In genomic region chr17:87050469-87051175, GRCm38 (mm10) we compare ENCODE assay signal across 8 mouse cellular contexts. TPM values are rescaled to one million over a fixed set of nuclear protein-coding genes. Genes with fewer than 3 reads are reported as not detected.
DNase-seq lines count a peak whose midpoint lies in the region; ATAC-seq and TF ChIP-seq lines count a peak whose summit lies in the region.

No protein-coding gene starts in this region.

- H3K36me3 ChIP-seq in hindbrain, embryonic 16.5 days (ENCODE audit: control insufficient read depth, insufficient read depth, low read length), result no peaks in the 10 kb centered on the region
- no peaks in the 10 kb centered on the region for H3K36me3 ChIP-seq in hindbrain, embryonic 11.5 days (ENCODE audit: control insufficient read depth, insufficient read depth, low read length)

- H3K27ac ChIP-seq in hindbrain, embryonic 16.5 days (ENCODE audit: low read depth, low read length), result no peak overlapping the region
- H3K27ac ChIP-seq in hindbrain, embryonic 11.5 days (ENCODE audit: low read depth, low read length), result no peak overlapping the region
- H3K27ac ChIP-seq in left cerebral cortex, adult 2 months, result peak overlapping the region; percentile 32; the same call in 1 of the 2 replicates

- no peaks in the 10 kb centered on the region for H3K9me3 ChIP-seq in hindbrain, embryonic 16.5 days (ENCODE audit: control insufficient read depth, low read length)
- H3K9me3 ChIP-seq in hindbrain, embryonic 11.5 days (ENCODE audit: control insufficient read depth, low read length), result no peaks in the 10 kb centered on the region

- H3K27me3 ChIP-seq in hindbrain, embryonic 16.5 days (replicated peaks; ENCODE audit: control insufficient read depth, insufficient read depth, low read length), result no peaks in the 10 kb centered on the region
- H3K27me3 ChIP-seq in hindbrain, embryonic 11.5 days (ENCODE audit: control insufficient read depth, insufficient read depth, low read length), result no peaks in the 10 kb centered on the region

- H3K9ac ChIP-seq in hindbrain, embryonic 16.5 days (ENCODE audit: low read depth, low read length), result no peak overlapping the region
- H3K9ac ChIP-seq in hindbrain, embryonic 11.5 days (ENCODE audit: low read depth, low read length), result no peak overlapping the region

- H3K4me2 ChIP-seq in hindbrain, embryonic 16.5 days (ENCODE audit: low read length), result no peak overlapping the region
- no peak overlapping the region for H3K4me2 ChIP-seq in hindbrain, embryonic 11.5 days (replicated peaks; ENCODE audit: low read depth, low read length)

- intact Hi-C loops in left cerebral cortex, adult 2 months (cut with DNase I), result no loop called here

- ATAC-seq in hindbrain, embryonic 16.5 days, result peak; percentile 85
- no peak for ATAC-seq in hindbrain, embryonic 11.5 days (ENCODE audit: low FRiP score)

- no peak for DNase-seq in hindbrain, embryonic 11.5 days (ENCODE audit: low spot score)
- DNase-seq in adrenal gland, adult 2 months, result peak; percentile 91
- peak; percentile 24 for DNase-seq in heart, adult 8-10 months (ENCODE audit: low spot score)
- peak in 1 of 2 experiments; percentile 38 for DNase-seq in left cerebral cortex, adult 2 months (ENCODE audit: extremely low spot score in 1 of 2, low spot score in 2 of 2)
- DNase-seq in right cerebral cortex, postnatal 10 days (ENCODE audit: low spot score in 2 of 2), result peak; percentile 77 to 81
- no peak for DNase-seq in spleen, postnatal 36 days (ENCODE audit: low spot score in 2 of 2)
- no peak for DNase-seq in urinary bladder, postnatal 25 days (ENCODE audit: low spot score)

- H3K4me3 ChIP-seq in hindbrain, embryonic 16.5 days (ENCODE audit: low read length), result no peak overlapping the region
- no peak overlapping the region for H3K4me3 ChIP-seq in hindbrain, embryonic 11.5 days (ENCODE audit: low read depth, low read length)
- no peak overlapping the region for H3K4me3 ChIP-seq in left cerebral cortex, adult 2 months

- 43% methylated on average over 9 of the region's 9 CpGs for WGBS in hindbrain, embryonic 16.5 days
- 62% methylated on average over 9 of the region's 9 CpGs for WGBS in hindbrain, embryonic 11.5 days

- no peaks in the 10 kb centered on the region; the same call in 1 of the 2 replicates for H3K4me1 ChIP-seq in hindbrain, embryonic 16.5 days (ENCODE audit: control insufficient read depth, insufficient read depth, low read depth, low read length)
- no peaks in the 10 kb centered on the region for H3K4me1 ChIP-seq in hindbrain, embryonic 11.5 days (replicated peaks; ENCODE audit: control insufficient read depth, insufficient read depth, low read length)

- TF ChIP-seq CTCF in left cerebral cortex, adult 2 months (IDR thresholded peaks at IDR 0.05), result no peak

RNA-seq across cellular contexts. Expression of gene Cript, which starts 25.3 kb away (rescaled TPM):
- polyA plus RNA-seq in hindbrain, embryonic 16.5 days (2015; fragmentation: Nextera tagmentation; extraction: Ambion mirVana), result 182 and 203 TPM in 2 replicates
- polyA plus RNA-seq in hindbrain, embryonic 11.5 days (2014; fragmentation: Nextera tagmentation; extraction: Ambion mirVana), result 212 and 226 TPM in 2 replicates
- total RNA-seq in adrenal gland, adult 2 months (2021), result 10 to 100 TPM; 62.2 to 72.8 TPM
- 1.9 and 2.2 TPM in 2 replicates for polyA plus RNA-seq in adrenal gland, adult 2 months (2012; rRNA removed)
- 10 to 100 TPM; 44.4 to 56.4 (median 47.0) TPM for total RNA-seq in heart, adult 8-10 months (2022)
- 10 to 100 TPM; 62.1 to 64.1 TPM for total RNA-seq in left cerebral cortex, adult 2 months (2021)

RNA-seq across cellular contexts. Expression of gene Pigf, which starts 25.4 kb away (rescaled TPM):
- 34.2 and 35.3 TPM in 2 replicates for polyA plus RNA-seq in hindbrain, embryonic 16.5 days (2015; fragmentation: Nextera tagmentation; extraction: Ambion mirVana)
- polyA plus RNA-seq in hindbrain, embryonic 11.5 days (2014; fragmentation: Nextera tagmentation; extraction: Ambion mirVana), result 42.3 and 45.2 TPM in 2 replicates
- 10 to 100 TPM; 11.6 to 18.8 TPM for total RNA-seq in adrenal gland, adult 2 months (2021)
- 0.58 and 1.6 TPM in 2 replicates for polyA plus RNA-seq in adrenal gland, adult 2 months (2012; rRNA removed)
- 1 to 10 TPM; 2.0 to 4.1 (median 3.5) TPM for total RNA-seq in heart, adult 8-10 months (2022)
- 10 to 100 TPM; 18.9 to 21.3 TPM for total RNA-seq in left cerebral cortex, adult 2 months (2021)

RNA-seq across cellular contexts. Expression of gene Socs5, which starts 56.9 kb away (rescaled TPM):
- polyA plus RNA-seq in hindbrain, embryonic 16.5 days (2015; fragmentation: Nextera tagmentation; extraction: Ambion mirVana), result 13.1 and 13.2 TPM in 2 replicates
- 15.0 and 16.2 TPM in 2 replicates for polyA plus RNA-seq in hindbrain, embryonic 11.5 days (2014; fragmentation: Nextera tagmentation; extraction: Ambion mirVana)
- total RNA-seq in adrenal gland, adult 2 months (2021), result 10 to 100 TPM; 60.2 to 96.4 TPM
- polyA plus RNA-seq in adrenal gland, adult 2 months (2012; rRNA removed), result 63.5 and 68.3 TPM in 2 replicates
- 10 to 100 TPM; 31.0 to 35.6 (median 32.5) TPM for total RNA-seq in heart, adult 8-10 months (2022)
- total RNA-seq in left cerebral cortex, adult 2 months (2021), result 100 to 1,000 TPM; 126 to 129 TPM

Comparison
In these comparisons a context has a peak if more than half of its experiments do, and no peak if none do; other contexts are left out.
1. DNase-seq: peak in adrenal gland, adult 2 months (single experiment), heart, adult 8-10 months (single experiment) and right cerebral cortex, postnatal 10 days (2 of 2); none in hindbrain, embryonic 11.5 days (single experiment), spleen, postnatal 36 days (0 of 2) and urinary bladder, postnatal 25 days (single experiment).